Mouse (Mus musculus): ENCODE measurements around the gene Plcb4.
"Not testable (repeated sequence)": the region's sequence is repeated elsewhere in the genome, so short reads cannot be mapped to it uniquely, and the experiment has no call there.

The Plcb4 gene

GRCm38 (mm10) chr2:135717232-135718134, 58.7 kb downstream of the Plcb4 start:
- no peak for DNase-seq (ENCODE audit: low spot score)

GRCm38 (mm10) chr2:135722109-135722508, 63.3 kb downstream of the Plcb4 start:
- DNase-seq (ENCODE audit: low spot score), result no peak

DNA sequence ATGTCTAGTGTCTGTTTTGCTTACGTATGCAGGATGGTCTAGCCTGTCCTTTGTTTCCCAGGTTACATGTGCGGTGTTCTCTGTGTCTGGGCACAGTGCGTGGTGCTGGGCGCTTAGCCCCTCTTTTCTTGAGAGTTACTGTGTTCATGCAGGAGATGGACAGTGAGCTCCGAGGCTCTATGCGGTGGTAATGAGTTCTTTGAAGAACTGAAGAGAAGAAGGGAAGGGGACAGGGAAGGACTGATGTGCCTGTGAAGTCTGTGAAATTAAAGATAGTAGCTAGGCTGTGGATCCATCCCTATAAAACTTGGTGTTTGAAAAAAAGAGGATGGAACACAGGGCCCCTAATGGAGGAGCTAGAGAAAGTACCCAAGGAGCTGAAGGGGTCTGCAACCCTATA, 64.6 kb downstream of the Plcb4 start:
- no peak for DNase-seq (ENCODE audit: low spot score)

DNA sequence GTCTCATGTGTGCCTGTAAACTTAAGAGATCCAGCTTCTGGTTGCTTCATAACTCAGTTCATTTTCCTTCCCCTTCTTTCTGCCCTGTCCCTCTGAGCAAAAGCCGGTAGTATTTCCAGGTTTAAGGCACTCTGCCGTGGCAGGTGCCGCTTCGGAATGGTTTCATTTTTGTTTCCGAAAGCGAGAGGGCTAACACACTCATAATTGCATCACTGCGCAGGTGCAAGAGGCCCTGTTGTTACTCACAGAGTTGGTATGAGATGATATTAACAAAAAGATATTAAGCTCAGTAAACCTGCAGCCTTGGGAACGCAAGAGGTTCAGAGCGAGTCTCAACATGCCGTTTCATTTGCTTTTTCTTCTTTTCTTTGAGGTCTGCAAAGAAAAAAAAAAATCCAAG, 65.7 kb downstream of the Plcb4 start:
- no peak for DNase-seq (ENCODE audit: low spot score)

DNA sequence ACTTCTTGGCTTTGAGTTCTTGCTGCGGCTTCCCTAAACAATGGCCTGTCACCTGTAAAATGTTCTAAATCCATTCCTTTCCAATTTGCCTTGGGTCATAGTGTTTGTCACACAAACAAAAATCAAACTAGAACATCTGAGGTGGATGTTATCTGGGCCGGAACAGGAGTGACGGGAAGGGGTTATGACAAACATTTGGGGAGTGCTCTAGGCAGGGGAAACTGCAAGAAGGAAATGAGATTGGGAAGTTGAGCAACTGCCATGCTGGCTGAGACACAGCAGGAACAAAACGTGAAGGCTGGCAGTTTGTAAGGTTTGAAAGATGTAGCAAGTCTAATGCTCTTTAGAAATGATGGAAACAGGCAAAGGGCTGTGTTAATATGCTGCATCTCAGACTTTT, 66.6 kb downstream of the Plcb4 start:
- DNase-seq (ENCODE audit: low spot score), result no peak

- no peak for DNase-seq (ENCODE audit: low spot score)
Observed at GRCm38 (mm10) chr2:135727088-135727487, 68.3 kb downstream of the Plcb4 start.

DNA sequence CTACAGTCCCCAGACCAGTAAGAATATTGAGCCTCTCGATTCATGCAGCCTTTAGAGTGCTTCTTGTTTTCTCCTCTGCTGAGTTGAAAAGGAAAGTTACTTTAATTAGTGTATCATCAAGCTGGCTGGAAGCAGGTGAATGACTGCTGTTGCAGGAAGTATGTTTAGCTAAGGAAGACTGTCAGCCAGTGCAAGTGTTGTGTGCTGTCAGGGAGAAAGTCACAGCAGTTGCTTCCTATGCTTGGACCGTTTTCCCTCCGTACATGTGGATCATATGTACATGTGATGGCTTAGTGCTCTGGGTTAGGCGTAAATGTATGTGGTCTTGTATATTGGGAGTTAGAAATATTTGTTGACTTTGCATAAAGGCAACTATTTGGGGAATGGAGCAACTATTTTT, 69.1 kb downstream of the Plcb4 start:
- DNase-seq (ENCODE audit: low spot score), result no peak

GRCm38 (mm10) chr2:135731591-135731990, 72.8 kb downstream of the Plcb4 start:
- peak; percentile 21 for DNase-seq (ENCODE audit: low spot score)

DNA sequence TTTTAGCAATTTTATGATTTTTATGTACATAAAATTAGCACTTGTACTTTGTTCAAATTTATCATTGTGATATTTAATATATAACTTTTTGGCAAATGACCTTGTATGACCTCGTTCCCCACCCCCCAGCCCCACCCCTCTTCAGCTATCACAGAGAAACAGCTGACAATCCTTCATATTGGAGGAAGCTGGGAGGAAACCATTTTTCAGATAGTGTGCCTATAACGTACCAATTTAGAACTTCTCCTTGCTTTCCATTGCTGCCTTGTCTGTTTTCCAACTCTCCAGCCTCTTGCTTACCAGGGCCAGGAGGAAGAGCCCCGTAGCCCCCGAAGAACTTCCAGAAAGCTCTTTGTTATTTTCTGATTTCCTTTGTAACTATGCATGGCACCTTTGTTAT, 73.8 kb downstream of the Plcb4 start:
- DNase-seq (ENCODE audit: low spot score), result no peak

DNA sequence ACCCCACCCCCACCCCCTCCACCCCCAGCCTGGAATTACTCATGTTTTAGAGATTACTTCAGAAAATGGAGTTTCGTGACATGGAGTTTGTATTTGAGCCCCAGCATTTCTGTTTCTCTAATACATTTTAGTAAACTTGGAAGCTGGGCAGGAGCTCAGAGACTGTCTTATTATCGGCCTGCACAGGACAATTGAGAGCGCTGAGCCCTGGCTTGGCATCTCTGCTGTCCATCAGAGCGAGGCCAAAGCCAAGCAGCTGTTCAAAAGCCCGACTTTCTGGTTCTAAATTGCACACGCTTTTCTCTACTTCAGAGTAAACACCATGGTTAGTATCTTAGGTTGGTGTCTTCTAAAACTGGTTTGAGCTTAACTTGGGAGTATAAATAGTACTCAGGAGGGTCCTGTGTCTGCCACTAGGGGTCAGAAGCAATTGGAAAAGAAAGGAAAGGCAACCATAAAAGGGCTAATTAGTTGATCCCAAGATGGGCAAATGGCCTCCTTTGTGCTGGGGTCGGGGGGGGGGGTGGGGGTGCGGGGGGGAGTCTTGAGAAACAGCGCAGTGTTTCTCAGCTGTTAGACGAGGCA, 75.2 kb downstream of the Plcb4 start:
- no peak for DNase-seq (ENCODE audit: low spot score)

DNA sequence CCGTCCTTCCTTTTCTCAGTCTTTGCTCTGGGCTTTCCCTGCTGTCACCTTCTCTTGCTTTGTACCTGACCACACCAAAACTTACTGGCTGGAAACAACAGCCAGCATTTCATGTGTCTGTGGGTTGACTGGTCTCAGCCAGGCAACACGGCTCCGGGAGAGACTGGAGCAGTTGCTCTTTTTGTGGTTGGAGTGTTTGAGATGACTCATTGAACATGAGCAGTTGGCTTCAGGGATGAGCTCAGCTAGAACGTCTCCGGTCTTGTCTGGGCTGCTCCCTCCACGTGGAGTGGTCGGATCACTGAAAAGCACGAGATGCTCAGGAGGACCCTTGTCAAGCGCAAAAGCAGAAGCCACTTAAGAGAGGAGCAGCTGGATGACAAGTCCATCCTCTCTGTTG, 78.7 kb downstream of the Plcb4 start:
- no peak for DNase-seq (ENCODE audit: low spot score)

GRCm38 (mm10) chr2:135738022-135738780, 79.4 kb downstream of the Plcb4 start:
- DNase-seq (ENCODE audit: low spot score), result not testable (repeated sequence)

GRCm38 (mm10) chr2:135738950-135739349, 80.1 kb downstream of the Plcb4 start:
- no peak for DNase-seq (ENCODE audit: low spot score)

DNA sequence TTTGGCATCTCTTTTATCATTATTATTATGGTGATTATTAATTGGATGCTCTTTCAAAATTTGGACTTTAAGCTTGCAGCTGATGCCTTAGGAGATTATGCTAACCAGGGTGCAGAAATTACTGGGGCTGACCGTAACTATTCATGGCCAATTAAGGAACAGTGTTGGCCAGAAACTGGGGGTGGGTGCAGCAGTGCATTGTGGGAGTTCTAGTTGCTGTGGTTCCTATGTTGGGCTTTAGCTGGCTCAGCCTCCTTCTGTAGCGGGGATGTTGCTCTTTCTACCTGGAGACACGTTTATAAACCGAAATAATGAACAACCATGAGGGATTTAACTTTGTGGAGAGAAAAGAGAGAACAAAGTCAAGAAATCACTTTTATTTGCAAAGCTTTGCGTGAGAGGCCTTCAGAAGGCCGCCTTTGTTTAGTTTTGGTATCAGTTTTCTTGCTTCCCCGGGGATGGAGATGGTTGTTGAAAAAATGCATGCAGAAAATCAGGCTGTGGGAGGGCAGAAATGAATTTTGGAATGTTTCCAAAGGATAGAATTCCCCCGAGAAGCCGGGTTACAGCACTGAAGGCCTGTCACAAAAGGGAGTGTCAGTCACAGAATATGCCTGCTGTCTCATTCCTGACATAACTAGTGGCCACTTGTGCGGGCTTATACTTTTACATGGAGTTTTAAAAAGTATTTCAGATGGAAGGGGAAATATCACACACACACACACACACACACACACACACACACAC, 84.3 kb downstream of the Plcb4 start:
- DNase-seq (ENCODE audit: low spot score), result no peak

- no peak for DNase-seq (ENCODE audit: low spot score)
Observed at GRCm38 (mm10) chr2:135744711-135745110, 85.9 kb downstream of the Plcb4 start.

DNA sequence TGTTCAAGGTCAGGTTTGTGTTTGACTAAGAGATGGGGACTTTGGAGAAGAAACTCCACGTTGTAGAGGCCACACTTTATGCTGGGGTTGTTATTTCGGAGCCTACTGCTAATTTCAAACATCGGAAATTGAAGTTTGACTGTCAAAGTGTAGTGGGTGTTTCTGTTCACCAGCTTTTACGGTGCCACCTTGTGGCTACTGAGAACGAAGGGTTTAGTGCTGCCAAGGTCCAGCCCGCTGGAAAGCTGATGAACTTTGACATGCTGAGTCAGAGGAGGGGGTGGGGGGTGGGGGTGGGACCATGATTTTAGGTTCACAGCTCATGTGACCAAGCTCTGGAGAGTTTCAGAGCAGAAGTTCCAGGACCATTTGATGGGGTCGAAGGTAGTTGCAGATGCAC, 86.3 kb downstream of the Plcb4 start:
- DNase-seq (ENCODE audit: low spot score), result no peak

- no peak for DNase-seq (ENCODE audit: low spot score)
Observed at GRCm38 (mm10) chr2:135748441-135748840, 89.6 kb downstream of the Plcb4 start.

- DNase-seq (ENCODE audit: low spot score), result no peak
Observed at GRCm38 (mm10) chr2:135749606-135750005, 90.8 kb downstream of the Plcb4 start.

DNA sequence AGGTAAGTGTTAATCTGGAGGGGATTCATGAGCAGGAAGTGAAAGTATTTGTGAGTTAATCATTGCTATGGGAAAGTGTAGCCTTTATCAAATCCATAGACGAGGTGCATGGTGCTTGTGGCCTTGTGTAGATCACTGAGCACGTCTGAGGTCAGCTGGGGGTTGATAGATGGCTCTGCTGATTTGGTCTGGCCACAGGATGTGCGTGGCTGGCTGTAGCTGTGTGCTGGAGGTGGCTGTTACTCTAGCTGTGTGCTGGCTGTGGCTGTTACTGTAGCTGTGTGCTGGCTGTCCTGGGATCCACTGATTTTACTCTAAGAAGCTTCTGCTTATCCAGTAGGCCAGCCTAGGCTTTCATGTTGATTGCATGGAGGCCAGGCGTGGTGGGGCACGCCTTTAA, 91.9 kb downstream of the Plcb4 start:
- DNase-seq (ENCODE audit: low spot score), result no peak

DNA sequence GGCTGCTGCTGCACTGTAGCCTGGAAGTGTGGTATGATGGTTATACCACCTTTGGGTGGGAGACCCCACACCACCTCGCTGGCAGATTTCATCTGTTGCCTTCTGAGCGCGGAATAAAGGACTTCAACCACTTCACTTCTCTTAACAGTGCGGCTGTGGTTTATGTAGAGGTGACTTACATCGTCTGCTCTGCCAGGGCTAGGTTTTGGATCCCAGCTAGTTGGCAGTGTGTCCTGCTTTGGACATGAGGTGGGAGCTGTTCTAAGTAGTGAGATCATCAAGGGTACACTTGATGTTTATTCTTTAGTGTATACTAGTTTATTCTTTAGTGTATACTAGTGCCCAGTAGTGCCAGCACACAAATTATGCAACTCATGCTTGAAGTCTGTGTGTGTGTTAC, 97.0 kb downstream of the Plcb4 start:
- no peak for DNase-seq (ENCODE audit: low spot score)

- DNase-seq (ENCODE audit: low spot score), result no peak
Observed at GRCm38 (mm10) chr2:135757478-135757877, 98.7 kb downstream of the Plcb4 start.

GRCm38 (mm10) chr2:135759499-135760095, 100.8 kb downstream of the Plcb4 start:
- no peak for DNase-seq (ENCODE audit: low spot score)
